ENCODE assay signal across 37 mouse cellular contexts in the genomic region with DNA sequence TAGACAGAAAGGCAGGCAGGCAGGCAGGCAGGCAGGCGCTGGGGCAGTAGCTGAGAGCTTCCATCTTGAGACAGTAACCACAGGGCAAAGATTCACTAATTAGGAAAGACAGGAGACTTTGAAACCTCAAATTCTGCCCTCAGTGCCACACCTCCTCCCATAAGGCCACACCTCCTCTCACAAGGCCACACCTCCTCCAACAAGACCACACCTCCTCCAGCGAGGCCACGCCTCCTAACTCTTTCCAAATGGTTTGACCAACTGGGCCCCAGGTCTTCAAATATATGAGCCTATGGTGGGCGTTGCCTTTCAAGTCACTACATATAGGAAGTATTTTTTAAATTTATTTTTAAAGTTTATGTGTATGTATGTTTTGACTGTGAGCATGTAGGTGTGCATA. TPM values are rescaled to one million over a fixed set of nuclear protein-coding genes. Genes with fewer than 3 reads are reported as not detected.
DNase-seq lines count a peak whose midpoint lies in the region; ATAC-seq lines count a peak whose summit lies in the region.
"Had no signal": no experiment of that assay in that cellular context is flagged by ENCODE, and none has a peak within 500 bp of the region (broad histone marks: within the 10 kb centered on the region; RNA-seq: fewer than 3 reads in every experiment).

No protein-coding gene starts in this region.

- peaks cover 79% of the 10 kb centered on the region for H3K4me1 ChIP-seq in megakaryocyte, embryonic 14.5 days
- H3K4me1 ChIP-seq in forebrain, embryonic 13.5 days, result peaks cover 7% of the 10 kb centered on the region; the same call in 1 of the 2 replicates
- H3K4me1 ChIP-seq: embryonic facial prominence, embryonic 10.5 days; embryonic facial prominence, embryonic 15.5 days; hindbrain, embryonic 12.5 days; limb, embryonic 15.5 days; stomach, embryonic 15.5 days had no signal

- ATAC-seq in megakaryocyte, adult 5-6 weeks (ENCODE audit: poor library complexity, severe bottlenecking), result no peak
- peak; percentile 41 for ATAC-seq in granulocyte monocyte progenitor cell, adult 5-6 weeks (replicated peaks; ENCODE audit: poor library complexity, severe bottlenecking)
- no peak for ATAC-seq in forebrain, embryonic 13.5 days
- ATAC-seq: activated CD4-positive, CD25-positive, alpha-beta regulatory T cell, adult 4 months; forebrain, embryonic 14.5 days; lung, postnatal 0 days had no signal

- H3K9ac ChIP-seq in forebrain, embryonic 13.5 days, result no peak overlapping the region
- H3K9ac ChIP-seq: embryonic facial prominence, embryonic 15.5 days; hindbrain, embryonic 12.5 days; limb, embryonic 15.5 days; neural tube, embryonic 13.5 days; stomach, embryonic 15.5 days had no signal

- peak; percentile 17 for DNase-seq in NIH3T3 (ENCODE audit: low read depth)
- no peak for DNase-seq in cerebellum, postnatal 10 days
- DNase-seq in thymus, postnatal 0 days (ENCODE audit: low spot score), result no peak
- DNase-seq: adrenal gland, adult 2 months; adrenal gland, postnatal 36 days; cerebellum, adult 2 months; cerebellum, postnatal 25 days; gastrocnemius, postnatal 25 days; heart, adult 18-20 months; heart, postnatal 36 days; kidney, adult 2 months; kidney, postnatal 4 days; layer of hippocampus, adult 9-11 months; lung, adult 18-20 months; lung, postnatal 4 days; thymus, postnatal 25 days had no signal

- peak overlapping the region; percentile 56 for H3K4me3 ChIP-seq in megakaryocyte, embryonic 14.5 days (replicated peaks)
- no peak overlapping the region for H3K4me3 ChIP-seq in forebrain, embryonic 13.5 days
- H3K4me3 ChIP-seq: embryonic facial prominence, embryonic 10.5 days; embryonic facial prominence, embryonic 15.5 days; hindbrain, embryonic 12.5 days; limb, embryonic 10.5 days; limb, embryonic 15.5 days; neural tube, embryonic 13.5 days; stomach, embryonic 15.5 days had no signal

- peaks cover 33% of the 10 kb centered on the region for H3K36me3 ChIP-seq in megakaryocyte, embryonic 14.5 days (replicated peaks; ENCODE audit: low read length)
- H3K36me3 ChIP-seq in forebrain, embryonic 13.5 days (ENCODE audit: poor library complexity, severe bottlenecking), result peaks cover 1% of the 10 kb centered on the region; the same call in 1 of the 2 replicates
- H3K36me3 ChIP-seq: embryonic facial prominence, embryonic 10.5 days; embryonic facial prominence, embryonic 15.5 days; limb, embryonic 10.5 days; limb, embryonic 15.5 days; stomach, embryonic 15.5 days had no signal

- H3K4me2 ChIP-seq in forebrain, embryonic 13.5 days, result no peak overlapping the region
- H3K4me2 ChIP-seq: embryonic facial prominence, embryonic 15.5 days; heart, embryonic 11.5 days; hindbrain, embryonic 12.5 days; limb, embryonic 15.5 days; midbrain, embryonic 11.5 days; neural tube, embryonic 13.5 days; stomach, embryonic 15.5 days had no signal

- no peaks in the 10 kb centered on the region for H3K27me3 ChIP-seq in megakaryocyte, embryonic 14.5 days (replicated peaks)
- peaks cover 14% of the 10 kb centered on the region; the same call in 1 of the 2 replicates for H3K27me3 ChIP-seq in forebrain, embryonic 13.5 days
- H3K27me3 ChIP-seq: CH12.LX; embryonic facial prominence, embryonic 15.5 days; hindbrain, embryonic 12.5 days; limb, embryonic 15.5 days; neural tube, embryonic 13.5 days; stomach, embryonic 15.5 days had no signal

- peaks cover 6% of the 10 kb centered on the region for H3K9me3 ChIP-seq in megakaryocyte, embryonic 14.5 days
- no peaks in the 10 kb centered on the region for H3K9me3 ChIP-seq in forebrain, embryonic 13.5 days (replicated peaks)
- H3K9me3 ChIP-seq: embryonic facial prominence, embryonic 15.5 days; limb, embryonic 10.5 days; limb, embryonic 15.5 days; stomach, embryonic 15.5 days had no signal

- no peak overlapping the region for H3K27ac ChIP-seq in forebrain, embryonic 13.5 days
- H3K27ac ChIP-seq: embryonic facial prominence, embryonic 10.5 days; embryonic facial prominence, embryonic 15.5 days; hindbrain, embryonic 12.5 days; kidney, postnatal 0 days; limb, embryonic 10.5 days; limb, embryonic 15.5 days; neural tube, embryonic 13.5 days; stomach, embryonic 15.5 days had no signal

- 81% methylated on average over 4 of the region's 4 CpGs for WGBS in forebrain, embryonic 13.5 days

RNA-seq across cellular contexts. Expression of a gene that starts 29.6 kb away (rescaled TPM):
- 68.4 and 75.9 TPM in 2 replicates for polyA plus RNA-seq in megakaryocyte, embryonic 14.5 days (2012; ENCODE audit: insufficient read depth, low replicate concordance)
- not detected in 2 replicates for total RNA-seq in megakaryocyte, adult 5-6 weeks (2015)
- total RNA-seq in megakaryocyte, adult 5-6 weeks (2017), result not detected in 2 replicates
- 1.2 TPM in 1 of 2 replicates, not detected in the other for total RNA-seq in granulocyte monocyte progenitor cell, adult 5-6 weeks (2014; fragmentation: Nextera tagmentation)
- total RNA-seq in granulocyte monocyte progenitor cell, adult 5-6 weeks (2017), result 0.47 and 2.7 TPM in 2 replicates
- polyA plus RNA-seq in thymus, postnatal 0 days (2015; fragmentation: Nextera tagmentation; extraction: Ambion mirVana), result 0.09 and 0.17 TPM in 2 replicates
- 18.7 and 29.4 TPM in 2 replicates for polyA plus RNA-seq in forebrain, embryonic 13.5 days (2015; fragmentation: Nextera tagmentation; extraction: Ambion mirVana)
- total RNA-seq: adrenal gland, adult 2 months; adrenal gland, postnatal 36 days; CH12.LX; heart, adult 18-20 months; heart, postnatal 36 days; MEL had no signal
- polyA plus RNA-seq: activated CD4-positive, CD25-positive, alpha-beta regulatory T cell, adult 4 months; adrenal gland, adult 2 months; frontal cortex, adult 2 months; heart, embryonic 16.5 days; kidney, adult 2 months; kidney, postnatal 0 days had no signal

Comparison
In these comparisons a context has a peak if more than half of its experiments do, and no peak if none do; other contexts are left out.
1. RNA of a gene that starts 29.6 kb away (polyA plus RNA-seq): 68.4 to 75.9 TPM in megakaryocyte, embryonic 14.5 days and 18.7 to 29.4 TPM in forebrain, embryonic 13.5 days; 0.09 to 0.17 TPM in thymus, postnatal 0 days; every median in the first group is over 10 times any median in the second.